Mouse (Mus musculus) left cerebral cortex, adult 18-20 months (tissue): ENCODE results near the gene Ctse. TPM values are rescaled to one million over a fixed set of nuclear protein-coding genes. Genes with fewer than 3 reads are reported as not detected.

Experiments used
- DNase-seq, 2 experiments: peaks; one replicate each; pipeline ENCODE4 v3.0.0; 2021 to 2022; ENCODE audit warnings: low spot score in 2 of 2, mixed read lengths in 1 of 2
- total RNA-seq, 2 experiments: library from RNA; stranded (reverse); gene quantifications; 2 replicates each; pipeline ENCODE4 v1.2.3; 2021

Ctse gene
- total RNA-seq, 2 experiments from 2014 or later: 0.16 TPM; not detected in 1

DNA sequence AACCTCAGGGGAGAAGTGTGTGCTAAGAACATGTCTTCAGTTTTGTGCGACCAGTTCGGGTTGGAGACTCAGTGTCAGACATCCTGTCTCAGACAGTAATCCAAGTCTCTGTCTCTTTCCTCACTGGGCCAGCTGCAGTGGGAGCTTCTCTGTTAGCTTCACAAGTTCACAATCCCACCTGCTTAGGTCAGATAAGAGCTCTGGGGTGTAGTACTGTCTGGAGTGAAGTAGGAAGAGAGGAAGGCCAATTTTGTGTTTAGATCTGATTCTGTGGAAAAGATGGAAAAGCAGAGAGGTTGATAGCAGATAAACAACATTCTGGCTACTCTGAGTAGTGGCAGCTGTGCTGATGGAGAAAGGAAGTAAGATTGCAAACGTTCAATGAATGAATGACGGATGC, 61.5 kb downstream of the Ctse start:
- no peak for DNase-seq

DNA sequence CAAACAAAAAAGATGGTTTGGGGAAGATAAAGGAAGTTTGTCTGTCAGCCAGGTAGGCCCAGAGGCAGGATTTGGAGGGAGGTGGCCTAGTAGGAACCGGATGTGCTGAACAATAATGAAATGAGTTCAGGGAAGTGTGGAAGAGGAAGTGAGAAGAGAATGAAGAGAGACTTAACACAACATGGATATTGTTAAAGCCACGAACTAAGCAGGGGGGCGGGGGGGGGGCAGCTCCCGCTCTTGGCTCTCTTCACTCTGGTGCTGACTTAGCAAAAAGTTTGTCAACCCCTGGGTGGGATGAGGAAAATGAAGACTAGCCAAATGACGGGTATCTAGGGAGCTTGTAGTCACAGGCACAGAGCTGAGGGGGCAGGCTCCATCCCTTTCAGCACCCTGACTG, 62.3 kb downstream of the Ctse start:
- no peak for DNase-seq

DNA sequence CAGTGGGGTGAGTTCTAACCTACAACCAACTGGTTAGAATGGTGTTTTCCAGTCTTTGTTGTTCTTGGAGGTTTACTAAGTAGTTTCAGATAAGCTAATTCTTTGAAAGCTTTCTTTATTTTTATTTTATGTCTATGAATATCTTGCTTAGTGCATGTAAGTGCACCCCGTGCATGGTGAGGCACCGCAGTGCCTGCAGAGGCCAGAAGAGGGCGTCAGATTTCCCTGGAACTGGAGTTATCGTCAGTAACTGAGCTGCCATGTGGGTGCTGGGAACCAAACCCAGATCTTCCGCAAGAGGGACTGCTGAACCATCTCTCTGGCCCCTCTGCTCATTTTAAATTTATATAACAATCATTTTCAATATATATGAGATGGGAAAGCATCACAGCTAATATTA, 63.3 kb downstream of the Ctse start:
- no peak for DNase-seq

DNA sequence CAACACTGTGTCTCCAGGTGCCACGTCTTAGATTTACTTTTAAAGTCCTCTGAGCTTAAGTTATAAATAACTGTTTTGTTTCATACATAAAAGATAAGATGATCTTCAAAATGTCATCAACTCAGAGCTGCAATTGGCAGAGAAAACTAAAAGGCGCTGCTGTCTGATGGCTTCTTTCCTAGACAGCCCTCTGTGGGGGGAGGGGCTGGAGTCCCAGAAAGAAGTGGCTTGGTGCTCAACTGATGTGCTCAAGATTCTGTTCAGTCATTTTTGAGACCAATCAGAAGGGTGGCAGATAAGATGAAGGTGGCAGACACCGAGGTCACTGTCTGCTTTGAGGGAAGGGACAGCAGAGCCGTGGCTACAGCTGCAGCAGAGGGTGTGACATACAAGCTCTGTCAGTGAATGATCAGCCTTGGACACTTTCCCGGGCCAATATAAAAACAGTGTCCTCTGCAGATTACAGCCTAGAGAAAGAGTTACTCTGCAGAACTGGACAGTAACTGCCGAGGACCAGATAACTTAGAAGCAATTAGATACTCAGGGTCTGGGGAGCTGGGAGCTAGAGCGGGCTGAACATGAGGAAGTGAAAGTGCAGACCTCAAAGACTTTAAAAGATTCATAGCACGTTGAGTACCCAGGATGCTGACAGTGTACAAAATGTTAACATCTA, 64.1 kb downstream of the Ctse start:
- no peak for DNase-seq

DNA sequence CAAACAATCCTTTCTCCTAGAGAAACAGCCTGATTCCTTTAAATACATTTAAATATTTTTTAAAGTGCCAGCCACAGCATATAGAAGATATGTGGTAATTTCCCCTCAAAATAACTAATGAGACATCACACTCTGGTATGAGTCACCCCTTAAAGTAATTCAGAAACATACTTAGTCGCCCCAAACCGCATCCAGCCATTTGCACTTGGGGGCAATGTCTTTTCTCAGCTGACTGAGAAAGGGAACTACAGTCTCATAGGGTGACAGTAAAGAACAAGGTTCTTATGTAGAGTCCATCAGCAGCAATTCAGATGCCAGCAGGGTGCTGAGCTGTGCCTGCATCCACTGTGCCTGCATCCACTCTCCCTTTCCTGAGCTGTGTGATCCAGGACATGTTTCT, 65.4 kb downstream of the Ctse start:
- DNase-seq: no peak

DNA sequence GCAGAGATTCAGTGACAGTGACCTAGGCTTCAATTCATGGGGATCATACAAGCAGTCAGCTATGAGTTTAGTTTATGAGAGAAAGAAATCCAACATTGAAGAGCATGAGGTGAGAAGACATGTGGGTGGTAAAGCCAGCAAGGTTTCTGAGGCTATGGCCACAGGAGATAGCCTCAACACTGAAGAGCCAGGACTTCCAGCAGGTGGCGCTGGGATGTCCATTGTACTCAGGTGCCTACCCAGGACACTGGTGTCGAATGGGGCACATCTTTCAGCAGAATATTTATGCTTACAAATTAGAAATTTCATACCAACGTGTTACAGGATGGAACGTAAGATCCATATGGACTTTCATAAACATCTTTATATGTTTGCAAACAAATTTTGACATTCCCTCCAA, 70.2 kb downstream of the Ctse start:
- peak; percentile 57 to 74 for DNase-seq

DNA sequence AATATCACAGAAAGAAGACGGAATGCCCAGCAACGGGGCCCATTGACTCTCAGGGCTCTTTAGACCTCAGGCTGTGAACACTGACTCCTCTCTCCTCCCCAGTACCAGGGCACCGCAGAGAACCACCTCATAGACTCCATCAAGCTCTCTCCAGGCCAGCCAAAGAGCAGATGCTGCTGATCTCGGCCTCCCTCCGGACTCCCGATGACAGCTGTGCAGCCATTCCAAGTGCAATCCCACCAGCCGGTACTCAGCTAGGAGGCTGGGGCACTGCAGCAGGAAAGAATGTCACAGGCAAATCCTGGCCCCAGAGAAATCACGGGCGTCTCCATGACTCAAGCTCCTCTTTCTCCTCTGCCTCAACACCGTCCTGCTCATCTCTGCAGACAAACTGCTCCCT, 73.4 kb downstream of the Ctse start:
- no peak for DNase-seq

DNA sequence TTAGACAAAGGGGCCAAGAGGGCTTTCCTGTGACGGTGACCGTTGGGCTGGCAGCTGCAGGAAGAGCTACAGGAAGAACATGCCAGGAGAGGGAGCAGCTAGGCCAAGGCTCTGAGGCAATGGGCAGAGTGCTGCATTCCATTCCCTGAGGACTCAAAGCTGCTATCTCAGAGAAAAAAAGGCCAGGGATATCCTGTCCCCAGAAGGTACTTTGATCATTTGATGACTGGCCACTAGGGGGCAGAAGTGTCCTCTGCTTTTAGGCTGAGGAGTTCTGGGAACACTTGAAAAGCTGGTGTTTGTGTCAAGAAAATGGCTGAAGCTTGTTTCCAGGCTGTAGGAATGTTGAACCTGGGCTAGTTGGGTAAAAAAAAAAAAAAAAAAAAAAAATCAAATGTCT, 74.3 kb downstream of the Ctse start:
- peak; percentile 87 to 95 for DNase-seq

DNA sequence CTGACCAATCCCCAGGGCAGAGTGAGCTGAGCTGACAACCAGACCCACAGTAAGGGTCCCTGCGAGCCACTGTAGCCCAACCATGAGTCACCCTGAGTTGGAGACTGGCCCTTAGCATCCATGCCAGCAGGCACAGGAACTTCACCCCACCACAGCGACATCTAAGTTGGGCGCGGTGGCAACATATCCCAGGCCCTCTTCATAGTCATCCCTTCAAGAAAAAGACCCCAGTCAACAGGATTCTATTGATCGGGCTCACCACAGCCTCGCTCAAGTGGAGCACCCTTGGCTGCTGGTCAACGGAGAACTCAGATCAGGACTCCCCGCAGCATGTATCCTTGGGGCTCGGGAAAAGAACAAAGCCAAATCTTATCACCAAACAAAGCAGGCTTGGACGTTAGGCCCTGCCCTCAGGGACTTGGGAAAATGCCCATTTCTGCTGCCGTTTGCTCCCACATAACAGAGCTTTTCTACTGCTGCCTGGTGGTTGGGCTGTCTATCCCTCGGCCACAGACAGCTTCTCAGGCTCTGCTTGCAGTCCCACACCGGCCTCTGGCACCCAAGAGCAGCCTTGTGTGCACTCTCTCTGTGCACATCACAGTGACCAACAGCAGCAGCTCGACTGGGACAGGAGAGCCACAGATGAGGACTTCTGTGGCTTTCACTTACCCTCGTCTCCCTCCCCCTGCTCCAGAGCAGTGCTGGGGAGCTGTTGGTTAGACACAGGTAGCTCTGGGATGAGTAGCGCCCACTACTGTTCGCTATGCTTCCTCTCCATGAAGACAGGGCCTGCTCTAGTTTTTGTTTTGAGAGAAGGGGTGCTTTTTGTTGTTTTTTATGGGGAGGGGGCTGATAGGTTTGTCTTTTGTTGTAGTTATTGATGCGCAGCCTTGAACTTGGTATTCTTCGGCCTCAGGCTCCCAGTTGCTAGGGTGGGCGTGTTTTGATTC, 76.6 kb downstream of the Ctse start:
- no peak for DNase-seq

DNA sequence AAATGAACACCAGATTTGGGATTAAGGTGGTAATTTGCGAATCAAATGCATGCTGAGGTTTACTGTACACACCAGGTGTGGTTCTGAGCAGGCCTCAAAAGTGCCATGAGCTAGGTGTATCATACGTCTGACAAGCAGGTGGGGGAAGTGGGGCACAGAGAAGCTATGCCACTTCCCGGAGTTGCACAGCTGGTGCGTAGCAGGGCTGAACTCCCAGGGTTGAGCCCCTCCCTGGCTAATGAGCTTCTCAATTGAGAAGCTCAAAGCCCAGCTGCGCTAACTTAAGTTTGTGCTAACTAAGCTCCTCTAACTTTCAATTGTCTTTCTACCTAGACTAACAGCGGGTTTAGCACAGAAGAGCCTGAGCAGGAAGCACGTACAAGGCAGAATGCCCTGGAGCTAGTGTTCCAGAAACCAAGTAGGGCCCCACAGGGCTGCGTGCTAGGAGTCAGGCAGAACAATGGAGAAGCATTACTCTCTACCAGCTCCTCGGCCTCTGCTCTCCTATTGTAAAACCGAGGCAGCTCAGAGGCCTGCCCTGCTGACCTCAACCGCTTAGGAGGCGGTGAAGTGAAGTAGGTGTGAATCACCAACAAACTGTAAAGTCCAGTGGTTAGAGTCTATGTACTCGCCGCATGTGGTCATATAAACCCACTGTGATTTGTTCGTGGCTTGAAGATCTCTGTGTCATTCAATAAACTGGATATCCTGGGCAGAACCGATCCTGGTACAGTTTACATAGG, 81.0 kb downstream of the Ctse start:
- no peak for DNase-seq

DNA sequence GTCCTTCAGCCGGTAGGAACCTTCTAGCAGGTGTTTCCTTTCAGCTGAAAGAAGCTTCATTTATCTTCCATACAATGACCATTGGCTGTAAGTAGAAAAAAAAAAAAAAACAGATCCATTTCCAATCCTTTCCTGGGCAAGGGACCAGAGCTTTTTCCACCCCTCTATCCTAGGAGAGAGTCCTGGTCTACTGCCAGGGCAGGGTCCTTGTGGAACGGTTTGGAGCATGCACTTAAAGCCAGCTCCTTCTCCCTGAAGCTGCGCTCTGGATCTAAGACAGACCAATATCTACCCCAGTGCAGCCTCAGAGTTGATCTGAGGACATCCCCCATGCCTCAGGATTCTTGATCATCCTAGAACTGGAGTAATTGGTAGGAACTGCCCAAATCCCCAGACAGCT, 83.9 kb downstream of the Ctse start:
- no peak for DNase-seq

DNA sequence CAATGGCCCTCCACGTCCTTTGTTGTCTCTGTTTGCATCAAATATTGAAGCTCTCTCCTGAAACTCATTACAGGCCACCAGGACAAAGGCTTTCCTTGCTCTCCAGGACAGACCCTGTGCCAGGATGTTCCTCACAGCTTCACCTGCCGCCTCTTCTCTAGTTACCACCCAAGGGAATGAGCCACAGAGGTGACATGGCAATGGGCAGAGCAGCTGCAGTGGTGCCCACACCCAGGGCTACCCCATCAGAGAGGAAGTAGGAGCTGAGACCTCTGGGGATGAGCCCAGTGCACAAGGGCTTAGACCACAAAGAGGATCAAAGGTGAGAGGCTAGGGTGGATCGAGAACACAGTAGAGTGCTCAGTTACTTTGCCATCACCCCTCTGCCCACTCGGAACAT, 85.4 kb downstream of the Ctse start:
- DNase-seq: no peak

Other genes with a start within 250 kb of the Ctse start
- 10 to 100 TPM; 69.4 to 77.0 TPM for gene Srgap2, start 111.0 kb upstream of the Ctse start, total RNA-seq
- 1 to 10 TPM; 1.1 TPM for gene Fam72a, start 110.4 kb upstream of the Ctse start, total RNA-seq
- gene Avpr1b, start 39.1 kb upstream of the Ctse start, total RNA-seq: not detected
- 1 to 10 TPM; 1.4 to 3.1 TPM for gene Rab7b, start 50.4 kb downstream of the Ctse start, total RNA-seq
- under 1 TPM in 1 of 2 experiments, not detected in 1; 0.07 TPM for gene Slc26a9, start 105.7 kb downstream of the Ctse start, total RNA-seq
- gene Pm20d1, start 159.1 kb downstream of the Ctse start, total RNA-seq: 1 to 10 TPM; 1.5 to 1.8 TPM
- gene Slc41a1, start 189.2 kb downstream of the Ctse start, total RNA-seq: 10 to 100 TPM; 43.8 to 43.9 TPM
- gene Rab29, start 228.9 kb downstream of the Ctse start, total RNA-seq: 1 to 10 TPM; 5.0 to 7.5 TPM